Mouse (Mus musculus) heart, embryonic 13.5 days (tissue): Measurements from ENCODE around the gene Prr29. TPM values are rescaled to one million over a fixed set of nuclear protein-coding genes. Genes with fewer than 3 reads are reported as not detected.

ENCODE experiments used
- polyA plus RNA-seq: library from polyadenylated mRNA; unstranded; fragments of >200 nt; fragmentation: Nextera tagmentation; extraction: Ambion mirVana; gene quantifications from 2 replicates; pipeline ENCODE4 v1.2.1, GENCODE M21; 2015

The Prr29 gene
- polyA plus RNA-seq, 1 experiment from 2014 or later: 0.15 TPM

Other genes with a start within 250 kb of the Prr29 start
- gene Gm10840, start 204.6 kb upstream of the Prr29 start, polyA plus RNA-seq: not detected in 2 replicates
- 119 TPM in 2 replicates for gene Limd2, start 204.6 kb upstream of the Prr29 start, polyA plus RNA-seq
- gene Strada, start 163.3 kb upstream of the Prr29 start, polyA plus RNA-seq: 18.9 and 20.4 TPM in 2 replicates
- 79.6 and 81.5 TPM in 2 replicates for gene Ccdc47, start 149.1 kb upstream of the Prr29 start, polyA plus RNA-seq
- 43.5 and 46.7 TPM in 2 replicates for gene Ddx42, start 148.5 kb upstream of the Prr29 start, polyA plus RNA-seq
- 36.6 and 37.4 TPM in 2 replicates for gene Ftsj3, start 109.4 kb upstream of the Prr29 start, polyA plus RNA-seq
- 229 and 256 TPM in 2 replicates for gene Psmc5, start 109.3 kb upstream of the Prr29 start, polyA plus RNA-seq
- 17.9 and 20.4 TPM in 2 replicates for gene Smarcd2, start 92.5 kb upstream of the Prr29 start, polyA plus RNA-seq
- 0.06 and 0.13 TPM in 2 replicates for gene Tcam1, start 88.8 kb upstream of the Prr29 start, polyA plus RNA-seq
- not detected in 2 replicates for gene Gh, start 63.6 kb upstream of the Prr29 start, polyA plus RNA-seq
- 1.2 TPM in 2 replicates for gene Cd79b, start 50.7 kb upstream of the Prr29 start, polyA plus RNA-seq
- 0.03 and 0.08 TPM in 2 replicates for gene Scn4a, start 12.2 kb upstream of the Prr29 start, polyA plus RNA-seq
- 77.7 and 86.1 TPM in 2 replicates for gene Icam2, start 22.6 kb downstream of the Prr29 start, polyA plus RNA-seq
- gene Ern1, start 122.4 kb downstream of the Prr29 start, polyA plus RNA-seq: 3.9 and 4.3 TPM in 2 replicates
- 12.3 and 13.1 TPM in 2 replicates for gene Tex2, start 248.0 kb downstream of the Prr29 start, polyA plus RNA-seq